Mouse (Mus musculus) brain, embryonic 14.5 days (tissue): ENCODE results near the gene Pde4d. TPM values are rescaled to one million over a fixed set of nuclear protein-coding genes. Genes with fewer than 3 reads are reported as not detected.

Experiments used
- DNase-seq: peaks from one replicate; pipeline ENCODE4 v3.0.0-alpha.2; 2011; ENCODE audit warnings: low read depth
- CTCF ChIP-seq: fragments of 200-500 bp; IDR thresholded peaks from 2 replicates; pipeline ENCODE4 v1.5.1; 2012; ENCODE audit warnings: inconsistent platforms, mild to moderate bottlenecking, moderate library complexity, borderline replicate concordance; ENCODE audit not compliant: insufficient read depth, insufficient read length; ENCODE audit errors: extremely low read depth
- POLR2A ChIP-seq: fragments of 200-500 bp; IDR thresholded peaks from 2 replicates; pipeline ENCODE4 v1.6.1; 2012; ENCODE audit warnings: mild to moderate bottlenecking, inconsistent platforms, borderline replicate concordance; ENCODE audit not compliant: poor library complexity, insufficient read depth, insufficient read length, severe bottlenecking; ENCODE audit errors: extremely low read depth
- polyA plus RNA-seq: library from polyadenylated mRNA; depleted of rRNA; stranded (reverse); fragments of >200 nt; gene quantifications from 2 replicates; pipeline ENCODE4 v1.2.3, GENCODE M21; 2012

Gene Pde4d
- polyA plus RNA-seq, 1 experiment, result 34.9 TPM

GRCm38 (mm10) chr13:109500336-109500735 lies 1050.6 kb downstream of the Pde4d start:
- no peak for TF ChIP-seq POLR2A
- no peak for TF ChIP-seq CTCF
- no peak for DNase-seq

DNA sequence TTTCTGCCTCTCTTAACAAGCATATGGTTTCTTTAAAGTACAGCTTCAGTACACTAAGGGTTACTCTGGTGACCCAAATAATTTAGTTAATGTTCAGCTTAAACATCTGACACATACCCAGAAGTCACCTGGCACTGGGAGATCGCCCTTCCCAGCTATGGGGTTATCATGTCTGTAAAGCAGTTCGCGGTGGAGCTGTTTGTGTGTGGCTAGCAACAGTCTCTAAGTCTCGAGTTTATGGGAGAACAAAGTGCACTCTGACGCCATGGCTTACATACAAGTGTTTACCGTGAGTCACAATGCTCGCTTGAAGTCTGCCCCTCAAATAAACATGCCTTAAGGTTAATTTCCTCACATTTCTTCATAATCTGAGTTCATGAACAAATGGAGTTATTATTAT lies 1053.0 kb downstream of the Pde4d start:
- no peak for DNase-seq
- TF ChIP-seq POLR2A, result no peak
- no peak for TF ChIP-seq CTCF

GRCm38 (mm10) chr13:109506754-109507153 lies 1057.0 kb downstream of the Pde4d start:
- no peak for DNase-seq
- no peak for TF ChIP-seq POLR2A
- no peak for TF ChIP-seq CTCF

- no peak for TF ChIP-seq POLR2A
- no peak for DNase-seq
Observed at GRCm38 (mm10) chr13:109508472-109508871, 1058.7 kb downstream of the Pde4d start.

DNA sequence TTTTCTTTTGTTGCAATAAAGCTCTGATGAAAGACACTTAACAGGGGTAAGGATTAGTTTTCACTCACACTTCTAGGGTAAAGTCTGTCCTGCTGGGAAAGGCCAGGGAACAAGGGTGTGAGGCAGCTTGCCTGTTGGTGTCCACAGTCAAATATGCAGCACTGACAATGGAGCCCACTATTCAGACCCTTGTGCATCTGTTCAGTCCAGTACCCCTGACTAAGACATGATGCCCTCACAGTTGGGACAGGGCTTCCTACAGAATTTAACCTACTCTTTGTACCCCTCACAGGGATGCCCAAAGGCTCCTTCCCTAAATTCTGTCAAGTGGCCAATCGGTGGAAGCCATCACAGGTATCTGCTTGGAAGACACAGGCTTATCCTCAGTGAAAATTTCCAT lies 1068.4 kb downstream of the Pde4d start:
- DNase-seq, result no peak
- TF ChIP-seq CTCF (no peak), POLR2A (no peak)

GRCm38 (mm10) chr13:109519485-109519884 lies 1069.7 kb downstream of the Pde4d start:
- TF ChIP-seq POLR2A (no peak), CTCF (peak; percentile 31; the same call in 1 of the 2 replicates)
- DNase-seq, result peak; percentile 63

- TF ChIP-seq POLR2A (no peak), CTCF (no peak)
- peak; percentile 63 for DNase-seq
Observed at GRCm38 (mm10) chr13:109519966-109520646, 1070.4 kb downstream of the Pde4d start.

GRCm38 (mm10) chr13:109533838-109534523 lies 1084.2 kb downstream of the Pde4d start:
- DNase-seq, result peak; percentile 89
- TF ChIP-seq CTCF (no peak), POLR2A (no peak)

DNA sequence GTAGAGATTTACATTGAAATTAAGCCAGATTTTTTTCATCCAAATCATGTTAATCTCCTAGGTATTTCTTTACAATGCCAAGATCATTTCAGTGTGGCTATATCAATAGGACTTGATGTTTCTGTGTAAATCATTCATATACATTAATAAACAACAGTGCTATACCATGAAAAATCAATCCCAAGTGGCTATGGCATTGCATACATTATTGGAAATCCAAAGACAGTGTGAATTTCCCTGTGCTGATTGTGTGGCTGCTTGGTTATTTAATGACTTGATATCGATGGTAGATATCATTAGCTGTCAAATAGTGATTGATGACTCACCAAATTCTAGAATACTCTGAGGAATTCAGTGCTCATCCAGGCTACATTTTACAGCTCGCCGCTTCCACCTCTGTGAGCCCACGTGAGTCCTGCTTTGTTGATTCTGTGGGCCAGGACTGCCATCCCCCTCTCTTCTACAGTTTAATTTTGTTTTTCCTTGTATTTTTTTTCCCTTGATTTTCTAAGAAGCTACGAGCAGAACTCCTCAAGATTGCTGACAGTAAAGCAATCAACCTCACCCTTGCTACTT lies 1085.0 kb downstream of the Pde4d start:
- no peak for DNase-seq
- TF ChIP-seq POLR2A (no peak), CTCF (no peak)

DNA sequence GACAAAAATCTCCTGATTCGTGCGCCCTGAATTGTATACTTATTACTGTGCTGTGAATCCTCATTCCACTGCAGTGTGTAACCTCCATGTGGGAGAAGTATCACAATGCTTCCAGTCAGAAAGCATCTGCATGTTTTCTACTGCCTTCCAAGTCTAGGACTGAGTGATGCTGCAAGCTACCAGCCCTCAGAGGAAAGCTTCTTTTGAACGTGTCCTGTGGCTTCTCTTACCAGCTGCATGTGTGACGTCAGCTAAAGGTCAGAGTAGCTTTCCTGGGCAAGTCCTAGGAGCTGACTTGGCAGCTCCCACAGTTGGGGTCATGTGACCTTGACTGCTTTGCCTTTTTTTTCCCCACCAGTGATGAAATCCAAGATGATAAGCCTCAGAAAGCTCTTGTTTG lies 1086.9 kb downstream of the Pde4d start:
- no peak for DNase-seq
- TF ChIP-seq POLR2A (no peak), CTCF (no peak)

- DNase-seq, result no peak
Observed at GRCm38 (mm10) chr13:109539371-109539770, 1089.6 kb downstream of the Pde4d start.

More at GRCm38 (mm10) chr13:109539371-109539770, 1089.6 kb downstream of the Pde4d start:
- TF ChIP-seq POLR2A, result no peak
- TF ChIP-seq CTCF, result no peak
